Mouse (Mus musculus): ENCODE measurements around the gene Zfp708. TPM values are rescaled to one million over a fixed set of nuclear protein-coding genes. Genes with fewer than 3 reads are reported as not detected.
A peak's percentile ranks its signal among the peaks of the same experiment; 100 is the strongest.

The Zfp708 gene
- polyA plus RNA-seq, 1 experiment: 0.11 TPM

DNA sequence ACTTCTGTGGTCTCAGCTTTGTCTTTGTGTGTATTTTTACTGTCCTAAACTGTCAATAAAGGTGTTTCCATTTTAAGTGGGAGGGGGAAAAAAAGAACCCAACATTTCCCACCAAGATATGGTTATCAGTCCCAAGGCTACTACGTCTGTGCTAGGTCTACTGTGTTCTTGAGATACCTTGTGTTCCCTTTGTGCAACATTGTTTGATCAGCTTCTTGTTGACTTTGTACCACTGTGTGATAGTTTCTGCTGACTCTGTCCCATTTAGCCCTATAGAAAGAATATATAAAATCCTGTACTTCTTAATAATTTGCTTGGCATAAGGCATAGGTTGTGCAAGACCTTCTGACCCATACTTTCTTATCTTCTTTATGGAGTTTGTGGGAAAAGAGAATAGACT, 7.6 kb downstream of the Zfp708 start:
- no peaks in the 10 kb centered on the region for H3K79me2 ChIP-seq (ENCODE audit: control insufficient read depth, insufficient read depth)
- no peaks in the 10 kb centered on the region for H3K27me3 ChIP-seq (ENCODE audit: control insufficient read depth, insufficient read depth, insufficient read length)
- no peaks in the 10 kb centered on the region for H3K36me3 ChIP-seq (ENCODE audit: control insufficient read depth, insufficient read depth)
- H3ac ChIP-seq (ENCODE audit: control insufficient read depth, insufficient read length): no peak overlapping the region
- no peak for TF ChIP-seq SRF (IDR thresholded peaks at IDR 0.05; ENCODE audit: control insufficient read depth, insufficient read length, low read depth)
- TF ChIP-seq MYOD1 (IDR thresholded peaks at IDR 0.05; ENCODE audit: control insufficient read depth in 1 of 3, insufficient read length in 2 of 3, low read depth in 2 of 3): no peak
- no peak for TF ChIP-seq USF1 (IDR thresholded peaks at IDR 0.05; ENCODE audit: low read depth)
- no peak for TF ChIP-seq POLR2AphosphoS2 (IDR thresholded peaks at IDR 0.05; ENCODE audit: insufficient read length, low read depth)
- TF ChIP-seq POLR2A (IDR thresholded peaks at IDR 0.05; ENCODE audit: insufficient read length, low read depth): no peak
- TF ChIP-seq E2F4 (IDR thresholded peaks at IDR 0.05; ENCODE audit: insufficient read depth): no peak
- no peak for TF ChIP-seq MAX (IDR thresholded peaks at IDR 0.05; ENCODE audit: low read depth)
- no peak for TF ChIP-seq MYOG (IDR thresholded peaks at IDR 0.05; ENCODE audit: control insufficient read depth in 1 of 3, insufficient read depth in 1 of 3, insufficient read length in 2 of 3, low read depth in 2 of 3)
- no peak for TF ChIP-seq TCF3 (IDR thresholded peaks at IDR 0.05; ENCODE audit: insufficient read length, low read depth)
- TF ChIP-seq REST (IDR thresholded peaks at IDR 0.05; ENCODE audit: insufficient read depth, insufficient read length): no peak
- no peak for TF ChIP-seq TCF12 (IDR thresholded peaks at IDR 0.05; ENCODE audit: insufficient read depth, poor library complexity, severe bottlenecking)
- TF ChIP-seq CEBPB (IDR thresholded peaks at IDR 0.05; ENCODE audit: insufficient read depth, poor library complexity, severe bottlenecking): no peak
- no peak overlapping the region for H3K4me2 ChIP-seq (ENCODE audit: low read depth)
- H3K4me3 ChIP-seq: no peak overlapping the region

DNA sequence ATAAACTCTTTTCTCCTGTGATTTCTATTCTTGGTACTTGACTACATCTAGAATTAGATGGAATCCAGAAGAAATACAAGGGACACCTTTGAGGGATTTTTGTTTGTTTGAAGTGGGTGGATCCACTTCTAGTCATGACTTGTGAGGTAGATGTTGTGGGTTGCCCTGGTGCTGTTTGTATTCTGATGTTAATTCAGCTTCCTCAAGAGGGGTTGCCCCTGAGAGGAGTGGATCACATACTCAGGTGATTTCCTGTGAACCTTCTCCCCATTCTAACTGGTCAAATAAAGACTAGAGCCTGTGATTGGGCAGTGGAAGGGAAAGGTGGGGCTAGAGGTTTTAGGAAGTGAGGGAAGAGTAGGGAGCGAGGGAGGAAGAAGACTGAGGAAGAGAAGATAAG, 15.8 kb downstream of the Zfp708 start:
- no peaks in the 10 kb centered on the region for H3K79me2 ChIP-seq (ENCODE audit: control insufficient read depth, insufficient read depth)
- peak overlapping the region; percentile 82 for H3K4me2 ChIP-seq (ENCODE audit: low read depth)
- no peak overlapping the region for H3ac ChIP-seq (ENCODE audit: control insufficient read depth, insufficient read length)
- no peaks in the 10 kb centered on the region for H3K36me3 ChIP-seq (ENCODE audit: control insufficient read depth, insufficient read depth)
- peak overlapping the region; percentile 49 for H3K4me3 ChIP-seq
- H3K27me3 ChIP-seq (ENCODE audit: control insufficient read depth, insufficient read depth, insufficient read length): no peaks in the 10 kb centered on the region
- TF ChIP-seq MAX (IDR thresholded peaks at IDR 0.05; ENCODE audit: low read depth) (no peak), E2F4 (IDR thresholded peaks at IDR 0.05; ENCODE audit: insufficient read depth) (no peak), SRF (IDR thresholded peaks at IDR 0.05; ENCODE audit: control insufficient read depth, insufficient read length, low read depth) (no peak), USF1 (IDR thresholded peaks at IDR 0.05; ENCODE audit: low read depth) (no peak), MYOD1 (IDR thresholded peaks at IDR 0.05; ENCODE audit: control insufficient read depth in 1 of 3, insufficient read length in 2 of 3, low read depth in 2 of 3) (no peak), CEBPB (IDR thresholded peaks at IDR 0.05; ENCODE audit: insufficient read depth, poor library complexity, severe bottlenecking) (no peak), POLR2A (IDR thresholded peaks at IDR 0.05; ENCODE audit: insufficient read length, low read depth) (no peak), POLR2AphosphoS2 (IDR thresholded peaks at IDR 0.05; ENCODE audit: insufficient read length, low read depth) (no peak), TCF3 (IDR thresholded peaks at IDR 0.05; ENCODE audit: insufficient read length, low read depth) (no peak), REST (IDR thresholded peaks at IDR 0.05; ENCODE audit: insufficient read depth, insufficient read length) (no peak), TCF12 (IDR thresholded peaks at IDR 0.05; ENCODE audit: insufficient read depth, poor library complexity, severe bottlenecking) (no peak), MYOG (IDR thresholded peaks at IDR 0.05; ENCODE audit: control insufficient read depth in 1 of 3, insufficient read depth in 1 of 3, insufficient read length in 2 of 3, low read depth in 2 of 3) (no peak)

DNA sequence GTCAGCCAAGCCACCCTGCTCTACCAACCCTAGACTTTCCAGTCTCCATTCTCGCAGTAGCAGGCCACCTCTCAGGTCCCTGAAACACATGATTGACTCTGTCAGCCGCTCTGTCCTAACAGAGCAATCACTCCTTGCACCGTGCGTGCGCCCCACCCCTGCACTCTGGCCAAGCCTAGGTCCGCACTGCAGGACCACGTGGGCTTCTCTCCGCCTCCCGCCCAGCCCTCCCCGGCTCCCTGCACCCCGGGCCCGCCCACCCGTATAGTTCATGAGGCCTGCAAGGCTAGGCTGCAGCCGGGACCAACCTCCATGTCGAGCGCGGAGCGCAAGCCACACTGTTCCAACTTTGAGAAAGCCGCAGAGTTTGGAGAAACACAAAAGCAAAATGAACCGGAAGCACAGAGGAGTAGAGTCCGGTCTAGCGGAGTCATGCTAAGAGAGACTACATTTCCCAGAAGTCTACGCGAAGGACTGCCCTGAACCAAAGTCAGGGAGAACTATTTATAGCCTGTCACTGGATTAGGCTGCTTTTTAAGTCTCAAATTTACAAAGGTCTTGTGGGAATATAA, 16.5 kb downstream of the Zfp708 start:
- Histone ChIP-seq H3ac (ENCODE audit: control insufficient read depth, insufficient read length) (peak overlapping the region; percentile 17), H3K27me3 (ENCODE audit: control insufficient read depth, insufficient read depth, insufficient read length) (no peaks in the 10 kb centered on the region), H3K36me3 (ENCODE audit: control insufficient read depth, insufficient read depth) (no peaks in the 10 kb centered on the region), H3K4me2 (ENCODE audit: low read depth) (peak overlapping the region; percentile 89), H3K79me2 (ENCODE audit: control insufficient read depth, insufficient read depth) (no peaks in the 10 kb centered on the region), H3K4me3 (peak overlapping the region; percentile 49)
- TF ChIP-seq USF1 (IDR thresholded peaks at IDR 0.05; ENCODE audit: low read depth) (peak; percentile 59), E2F4 (IDR thresholded peaks at IDR 0.05; ENCODE audit: insufficient read depth) (no peak), POLR2A (IDR thresholded peaks at IDR 0.05; ENCODE audit: insufficient read length, low read depth) (peak; percentile 78), REST (IDR thresholded peaks at IDR 0.05; ENCODE audit: insufficient read depth, insufficient read length) (no peak), MAX (IDR thresholded peaks at IDR 0.05; ENCODE audit: low read depth) (no peak), MYOD1 (IDR thresholded peaks at IDR 0.05; ENCODE audit: control insufficient read depth in 1 of 3, insufficient read length in 2 of 3, low read depth in 2 of 3) (peak in 2 of 3 experiments; percentile 70 to 73), CEBPB (IDR thresholded peaks at IDR 0.05; ENCODE audit: insufficient read depth, poor library complexity, severe bottlenecking) (no peak), TCF3 (IDR thresholded peaks at IDR 0.05; ENCODE audit: insufficient read length, low read depth) (no peak), SRF (IDR thresholded peaks at IDR 0.05; ENCODE audit: control insufficient read depth, insufficient read length, low read depth) (no peak), TCF12 (IDR thresholded peaks at IDR 0.05; ENCODE audit: insufficient read depth, poor library complexity, severe bottlenecking) (no peak), MYOG (IDR thresholded peaks at IDR 0.05; ENCODE audit: control insufficient read depth in 1 of 3, insufficient read depth in 1 of 3, insufficient read length in 2 of 3, low read depth in 2 of 3) (no peak), POLR2AphosphoS2 (IDR thresholded peaks at IDR 0.05; ENCODE audit: insufficient read length, low read depth) (peak; percentile 71)

DNA sequence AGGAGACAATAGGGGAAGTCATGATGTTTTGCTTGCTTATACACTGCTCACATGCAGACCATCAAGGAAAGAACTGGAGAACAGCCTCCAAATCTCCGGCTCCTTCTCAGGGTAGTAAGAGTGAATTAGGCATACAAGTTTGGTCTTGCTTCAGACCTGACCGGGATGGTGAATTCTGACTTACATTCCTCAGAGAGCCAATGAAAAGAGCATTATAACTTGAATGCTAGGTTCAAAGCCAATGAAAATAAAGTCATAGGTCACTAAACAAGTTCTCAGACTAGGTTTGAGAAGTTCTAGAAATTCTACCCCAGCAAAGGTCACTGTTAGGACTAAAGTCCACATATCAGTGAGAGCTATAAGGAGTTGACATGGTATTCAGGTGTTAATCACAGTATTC, 20.5 kb downstream of the Zfp708 start:
- H3K36me3 ChIP-seq (ENCODE audit: control insufficient read depth, insufficient read depth): peaks cover 5% of the 10 kb centered on the region

More for the DNA sequence above, 20.5 kb downstream of the Zfp708 start:
- TF ChIP-seq REST (IDR thresholded peaks at IDR 0.05; ENCODE audit: insufficient read depth, insufficient read length): no peak
- no peak for TF ChIP-seq MYOG (IDR thresholded peaks at IDR 0.05; ENCODE audit: control insufficient read depth in 1 of 3, insufficient read depth in 1 of 3, insufficient read length in 2 of 3, low read depth in 2 of 3)
- no peak for TF ChIP-seq USF1 (IDR thresholded peaks at IDR 0.05; ENCODE audit: low read depth)
- no peak for TF ChIP-seq SRF (IDR thresholded peaks at IDR 0.05; ENCODE audit: control insufficient read depth, insufficient read length, low read depth)
- TF ChIP-seq CEBPB (IDR thresholded peaks at IDR 0.05; ENCODE audit: insufficient read depth, poor library complexity, severe bottlenecking): no peak
- no peak for TF ChIP-seq POLR2A (IDR thresholded peaks at IDR 0.05; ENCODE audit: insufficient read length, low read depth)
- no peak for TF ChIP-seq POLR2AphosphoS2 (IDR thresholded peaks at IDR 0.05; ENCODE audit: insufficient read length, low read depth)
- no peak for TF ChIP-seq MYOD1 (IDR thresholded peaks at IDR 0.05; ENCODE audit: control insufficient read depth in 1 of 3, insufficient read length in 2 of 3, low read depth in 2 of 3)
- TF ChIP-seq TCF12 (IDR thresholded peaks at IDR 0.05; ENCODE audit: insufficient read depth, poor library complexity, severe bottlenecking): no peak
- no peak for TF ChIP-seq TCF3 (IDR thresholded peaks at IDR 0.05; ENCODE audit: insufficient read length, low read depth)
- no peak for TF ChIP-seq MAX (IDR thresholded peaks at IDR 0.05; ENCODE audit: low read depth)
- TF ChIP-seq E2F4 (IDR thresholded peaks at IDR 0.05; ENCODE audit: insufficient read depth): no peak
- Histone ChIP-seq H3K4me2 (ENCODE audit: low read depth) (no peak overlapping the region), H3ac (ENCODE audit: control insufficient read depth, insufficient read length) (no peak overlapping the region), H3K79me2 (ENCODE audit: control insufficient read depth, insufficient read depth) (no peaks in the 10 kb centered on the region), H3K4me3 (no peak overlapping the region), H3K27me3 (ENCODE audit: control insufficient read depth, insufficient read depth, insufficient read length) (no peaks in the 10 kb centered on the region)
